Mouse (Mus musculus) myocyte (in vitro differentiated cells): ENCODE results near the gene Sidt2.

ENCODE experiments used
- POLR2A ChIP-seq: IDR thresholded peaks from one replicate; pipeline ENCODE4 v1.6.1; 2011; ENCODE audit warnings: low read depth, mild to moderate bottlenecking, control low read depth, moderate library complexity; ENCODE audit not compliant: insufficient read length
- SRF ChIP-seq: IDR thresholded peaks from one replicate; pipeline ENCODE4 v1.6.1; 2011; ENCODE audit warnings: low read depth; ENCODE audit not compliant: control insufficient read depth, insufficient read length

DNA sequence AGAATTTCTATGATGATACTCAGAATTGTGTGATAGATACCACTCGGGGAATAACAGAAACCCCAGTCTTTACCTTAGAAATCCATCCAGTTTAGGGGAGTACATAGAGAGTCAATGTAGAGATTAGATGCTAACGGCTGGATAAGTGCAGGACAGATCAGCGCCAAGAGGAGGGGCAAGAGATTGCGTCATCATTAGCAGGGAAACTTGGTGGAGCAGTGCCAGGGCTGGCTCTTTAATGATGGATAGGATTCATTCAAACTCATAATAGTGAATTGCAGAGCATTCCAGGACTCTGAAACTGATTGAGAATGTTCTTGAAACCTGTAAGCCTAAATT lies 30.1 kb upstream of the Sidt2 start:
- TF ChIP-seq POLR2A (no peak), SRF (no peak)
